Mouse (Mus musculus): Measurements from ENCODE around the gene Gm10320. TPM values are rescaled to one million over a fixed set of nuclear protein-coding genes. Genes with fewer than 3 reads are reported as not detected.

The Gm10320 gene
- polyA plus RNA-seq, 1 experiment from 2014 or later, result 2.0 TPM

GRCm38 (mm10) chr13:98476175-98476838 is 15.5 kb downstream of the Gm10320 start:
- H3K4me2 ChIP-seq (replicated peaks; ENCODE audit: low read depth, low read length), result no peak overlapping the region
- ATAC-seq, result no peak
- no peak overlapping the region for H3K9ac ChIP-seq (replicated peaks; ENCODE audit: low read depth)

GRCm38 (mm10) chr13:98475681-98476080 is 16.1 kb downstream of the Gm10320 start:
- H3K9ac ChIP-seq (replicated peaks; ENCODE audit: low read depth), result no peak overlapping the region
- 42% methylated on average over 8 of the region's 8 CpGs for WGBS
- no peaks in the 10 kb centered on the region for H3K36me3 ChIP-seq (ENCODE audit: insufficient read depth, low read length)
- DNase-seq (ENCODE audit: low spot score) (no peak), ATAC-seq (no peak)
- no peaks in the 10 kb centered on the region for H3K9me3 ChIP-seq (ENCODE audit: low read length)
- H3K27ac ChIP-seq (ENCODE audit: low read length), result no peak overlapping the region
- H3K27me3 ChIP-seq (replicated peaks; ENCODE audit: insufficient read depth, low read length), result no peaks in the 10 kb centered on the region
- TF ChIP-seq CTCF (IDR thresholded peaks at IDR 0.05) (no peak), EP300 (IDR thresholded peaks at IDR 0.05) (no peak)
- no peak overlapping the region for H3K4me3 ChIP-seq (ENCODE audit: low read depth, low read length)
- no peaks in the 10 kb centered on the region for H3K4me1 ChIP-seq (ENCODE audit: insufficient read depth, low read depth, low read length)
- no peak overlapping the region for H3K4me2 ChIP-seq (replicated peaks; ENCODE audit: low read depth, low read length)

More at GRCm38 (mm10) chr13:98476175-98476838, 15.5 kb downstream of the Gm10320 start:
- H3K4me1 ChIP-seq (ENCODE audit: insufficient read depth, low read depth, low read length), result no peaks in the 10 kb centered on the region
- H3K9me3 ChIP-seq (ENCODE audit: low read length), result no peaks in the 10 kb centered on the region
- no peaks in the 10 kb centered on the region for H3K27me3 ChIP-seq (replicated peaks; ENCODE audit: insufficient read depth, low read length)
- H3K27ac ChIP-seq (ENCODE audit: low read length), result no peak overlapping the region
- TF ChIP-seq CTCF (IDR thresholded peaks at IDR 0.05), result no peak
- no peak for TF ChIP-seq EP300 (IDR thresholded peaks at IDR 0.05)
- no peaks in the 10 kb centered on the region for H3K36me3 ChIP-seq (ENCODE audit: insufficient read depth, low read length)
- 35% methylated on average over 14 of the region's 14 CpGs for WGBS
- no peak for DNase-seq (ENCODE audit: low spot score)
- no peak overlapping the region for H3K4me3 ChIP-seq (ENCODE audit: low read depth, low read length)

GRCm38 (mm10) chr13:98473034-98473433 is 18.8 kb downstream of the Gm10320 start:
- WGBS, result 77% methylated on average over 4 of the region's 4 CpGs
- no peak for TF ChIP-seq EP300 (IDR thresholded peaks at IDR 0.05)
- no peak for TF ChIP-seq CTCF (IDR thresholded peaks at IDR 0.05)

GRCm38 (mm10) chr13:98471756-98472155 is 20.0 kb downstream of the Gm10320 start:
- Histone ChIP-seq H3K4me3 (ENCODE audit: low read depth, low read length) (no peak overlapping the region), H3K27ac (ENCODE audit: low read length) (no peak overlapping the region), H3K9ac (replicated peaks; ENCODE audit: low read depth) (no peak overlapping the region), H3K4me2 (replicated peaks; ENCODE audit: low read depth, low read length) (no peak overlapping the region), H3K27me3 (replicated peaks; ENCODE audit: insufficient read depth, low read length) (no peaks in the 10 kb centered on the region), H3K36me3 (ENCODE audit: insufficient read depth, low read length) (no peaks in the 10 kb centered on the region), H3K4me1 (ENCODE audit: insufficient read depth, low read depth, low read length) (no peaks in the 10 kb centered on the region), H3K9me3 (ENCODE audit: low read length) (no peaks in the 10 kb centered on the region)
- ATAC-seq (no peak), DNase-seq (ENCODE audit: low spot score) (no peak)
- WGBS, result 51% methylated on average over 6 of the region's 6 CpGs
- no peak for TF ChIP-seq CTCF (IDR thresholded peaks at IDR 0.05)

More at GRCm38 (mm10) chr13:98473034-98473433, 18.8 kb downstream of the Gm10320 start:
- ATAC-seq (no peak), DNase-seq (ENCODE audit: low spot score) (no peak)
- Histone ChIP-seq H3K4me1 (ENCODE audit: insufficient read depth, low read depth, low read length) (no peaks in the 10 kb centered on the region), H3K27me3 (replicated peaks; ENCODE audit: insufficient read depth, low read length) (no peaks in the 10 kb centered on the region), H3K9me3 (ENCODE audit: low read length) (no peaks in the 10 kb centered on the region), H3K4me2 (replicated peaks; ENCODE audit: low read depth, low read length) (no peak overlapping the region), H3K9ac (replicated peaks; ENCODE audit: low read depth) (no peak overlapping the region), H3K4me3 (ENCODE audit: low read depth, low read length) (no peak overlapping the region), H3K27ac (ENCODE audit: low read length) (no peak overlapping the region), H3K36me3 (ENCODE audit: insufficient read depth, low read length) (no peaks in the 10 kb centered on the region)

- DNase-seq (ENCODE audit: low spot score), result no peak
- no peak for ATAC-seq
- H3K36me3 ChIP-seq (ENCODE audit: insufficient read depth, low read length), result no peaks in the 10 kb centered on the region
- WGBS, result 31% methylated on average over 12 of the region's 12 CpGs
- no peak overlapping the region for H3K4me3 ChIP-seq (ENCODE audit: low read depth, low read length)
- H3K9me3 ChIP-seq (ENCODE audit: low read length), result no peaks in the 10 kb centered on the region
- no peaks in the 10 kb centered on the region for H3K4me1 ChIP-seq (ENCODE audit: insufficient read depth, low read depth, low read length)
- TF ChIP-seq CTCF (IDR thresholded peaks at IDR 0.05) (no peak), EP300 (IDR thresholded peaks at IDR 0.05) (no peak)
- no peak overlapping the region for H3K27ac ChIP-seq (ENCODE audit: low read length)
- H3K27me3 ChIP-seq (replicated peaks; ENCODE audit: insufficient read depth, low read length), result no peaks in the 10 kb centered on the region
- no peak overlapping the region for H3K4me2 ChIP-seq (replicated peaks; ENCODE audit: low read depth, low read length)
- H3K9ac ChIP-seq (replicated peaks; ENCODE audit: low read depth), result no peak overlapping the region
These were observed 21.5 kb downstream of the Gm10320 start for GRCm38 (mm10) chr13:98470321-98470720.

GRCm38 (mm10) chr13:98469916-98470315 is 21.9 kb downstream of the Gm10320 start:
- H3K27ac ChIP-seq (ENCODE audit: low read length), result no peak overlapping the region
- no peaks in the 10 kb centered on the region for H3K9me3 ChIP-seq (ENCODE audit: low read length)
- no peaks in the 10 kb centered on the region for H3K4me1 ChIP-seq (ENCODE audit: insufficient read depth, low read depth, low read length)
- ATAC-seq, result no peak
- H3K9ac ChIP-seq (replicated peaks; ENCODE audit: low read depth), result no peak overlapping the region
- WGBS, result 34% methylated on average over 4 of the region's 4 CpGs
- H3K4me2 ChIP-seq (replicated peaks; ENCODE audit: low read depth, low read length), result no peak overlapping the region
- DNase-seq (ENCODE audit: low spot score), result no peak
- no peak overlapping the region for H3K4me3 ChIP-seq (ENCODE audit: low read depth, low read length)
- no peak for TF ChIP-seq EP300 (IDR thresholded peaks at IDR 0.05)
- no peak for TF ChIP-seq CTCF (IDR thresholded peaks at IDR 0.05)
- no peaks in the 10 kb centered on the region for H3K36me3 ChIP-seq (ENCODE audit: insufficient read depth, low read length)
- no peaks in the 10 kb centered on the region for H3K27me3 ChIP-seq (replicated peaks; ENCODE audit: insufficient read depth, low read length)
